Mouse (Mus musculus) ES-Bruce4 (cell line): ENCODE results near the gene Sik3. TPM values are rescaled to one million over a fixed set of nuclear protein-coding genes. Genes with fewer than 3 reads are reported as not detected.
A peak's percentile ranks its signal among the peaks of the same experiment; 100 is the strongest.

Source experiments
- H3K27ac ChIP-seq: 2 replicates; pipeline ENCODE4 v1.5.1; 2012; ENCODE audit warnings: low read length, inconsistent platforms; ENCODE audit not compliant: insufficient read depth
- H3K27me3 ChIP-seq: 2 replicates; pipeline ENCODE4 v1.6.1; 2012; ENCODE audit warnings: mild to moderate bottlenecking, low read length, inconsistent platforms; ENCODE audit not compliant: control insufficient read depth, poor library complexity, insufficient read depth, severe bottlenecking
- H3K36me3 ChIP-seq: 2 replicates; pipeline ENCODE4 v1.6.1; 2012; ENCODE audit warnings: inconsistent platforms, mild to moderate bottlenecking, low read length, moderate library complexity; ENCODE audit not compliant: control insufficient read depth, poor library complexity, insufficient read depth, severe bottlenecking
- H3K4me1 ChIP-seq: one replicate; pipeline ENCODE4 v1.8.1; 2011; ENCODE audit warnings: low read length; ENCODE audit not compliant: control insufficient read depth, insufficient read depth
- H3K4me3 ChIP-seq: 2 replicates; pipeline ENCODE4 v1.5.1; 2011; ENCODE audit warnings: low read depth, mild to moderate bottlenecking, low read length
- H3K9ac ChIP-seq: 2 replicates; pipeline ENCODE4 v1.6.1; 2012; ENCODE audit warnings: low read depth, mild to moderate bottlenecking, inconsistent platforms; ENCODE audit not compliant: poor library complexity, severe bottlenecking
- H3K9me3 ChIP-seq: replicated peaks from 2 replicates; pipeline ENCODE4 v1.6.1; 2012; ENCODE audit warnings: mild to moderate bottlenecking, low read length, inconsistent platforms; ENCODE audit not compliant: control insufficient read depth, poor library complexity, insufficient read depth, severe bottlenecking
- CTCF ChIP-seq: IDR thresholded peaks from one replicate; pipeline ENCODE4 v1.8.1; 2011; ENCODE audit warnings: low read depth, low read length
- EP300 ChIP-seq: IDR thresholded peaks from 2 replicates; pipeline ENCODE4 v1.6.1; 2011; ENCODE audit warnings: low read depth, low read length; ENCODE audit not compliant: insufficient read depth
- POLR2A ChIP-seq: IDR thresholded peaks from one replicate; pipeline ENCODE4 v1.8.1; 2011; ENCODE audit warnings: low read length; ENCODE audit not compliant: insufficient read depth
- polyA plus RNA-seq: library from polyadenylated mRNA; stranded (reverse); fragments of >200 nt; gene quantifications from 2 replicates; pipeline ENCODE4 v1.2.4, GENCODE M21; 2011; ENCODE audit warnings: low read depth; ENCODE audit not compliant: missing spikeins, insufficient read depth, insufficient read length

The Sik3 gene
- polyA plus RNA-seq, 1 experiment: 23.2 TPM

DNA sequence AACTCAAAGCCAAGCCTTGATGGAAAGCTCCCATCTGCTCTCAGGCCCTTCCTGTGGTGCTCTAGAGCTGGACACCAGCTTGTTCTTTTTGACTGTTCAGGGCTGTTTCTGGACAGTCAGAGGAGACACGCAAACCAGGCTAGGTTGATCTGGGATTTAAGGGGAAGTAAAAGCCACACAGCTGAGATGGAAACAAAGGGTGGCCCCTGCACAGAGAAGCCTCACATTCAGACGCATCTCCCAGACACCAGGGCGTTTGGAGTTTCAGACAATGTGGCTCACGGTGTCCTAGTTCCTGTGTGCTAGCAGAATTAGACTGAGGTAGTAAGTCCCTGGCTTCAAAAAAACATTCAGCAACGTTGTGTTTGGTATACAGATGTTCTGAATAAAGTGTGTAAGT, 6.4 kb upstream of the Sik3 start:
- no peak overlapping the region for H3K4me3 ChIP-seq
- no peaks in the 10 kb centered on the region for H3K27me3 ChIP-seq
- TF ChIP-seq EP300 (no peak), POLR2A (no peak), CTCF (no peak)
- no peak overlapping the region for H3K27ac ChIP-seq
- H3K9ac ChIP-seq: no peak overlapping the region
- H3K4me1 ChIP-seq: peaks cover 3% of the 10 kb centered on the region
- no peaks in the 10 kb centered on the region for H3K36me3 ChIP-seq
- no peaks in the 10 kb centered on the region for H3K9me3 ChIP-seq

GRCm38 (mm10) chr9:46008931-46009668, 3.5 kb upstream of the Sik3 start:
- Histone ChIP-seq H3K4me3 (no peak overlapping the region), H3K9me3 (no peaks in the 10 kb centered on the region), H3K36me3 (no peaks in the 10 kb centered on the region), H3K9ac (no peak overlapping the region), H3K27me3 (no peaks in the 10 kb centered on the region), H3K27ac (peak overlapping the region; percentile 64; the same call in 1 of the 2 replicates), H3K4me1 (peaks cover 3% of the 10 kb centered on the region)
- TF ChIP-seq EP300 (no peak), POLR2A (no peak), CTCF (no peak)

DNA sequence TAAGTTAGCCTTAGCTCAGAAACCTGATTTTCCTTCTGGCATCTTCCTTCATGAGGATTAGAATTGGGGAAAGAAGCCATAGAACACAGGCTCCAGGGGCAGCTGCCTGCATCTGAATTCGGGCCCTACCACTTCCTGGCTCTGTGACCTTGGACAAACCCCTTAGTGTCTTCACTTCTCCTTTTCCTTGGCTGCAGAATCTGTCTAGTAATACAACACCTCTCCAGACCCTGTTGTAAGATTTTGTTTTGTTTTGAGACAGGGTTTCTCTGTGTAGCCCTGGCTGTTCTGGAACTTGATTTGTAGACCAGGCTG, 3.0 kb upstream of the Sik3 start:
- Histone ChIP-seq H3K27me3 (no peaks in the 10 kb centered on the region), H3K27ac (peak overlapping the region; percentile 30; the same call in 1 of the 2 replicates), H3K9me3 (no peaks in the 10 kb centered on the region), H3K36me3 (no peaks in the 10 kb centered on the region), H3K4me1 (peaks cover 3% of the 10 kb centered on the region), H3K9ac (no peak overlapping the region), H3K4me3 (no peak overlapping the region)
- TF ChIP-seq CTCF (no peak), POLR2A (no peak), EP300 (no peak)

DNA sequence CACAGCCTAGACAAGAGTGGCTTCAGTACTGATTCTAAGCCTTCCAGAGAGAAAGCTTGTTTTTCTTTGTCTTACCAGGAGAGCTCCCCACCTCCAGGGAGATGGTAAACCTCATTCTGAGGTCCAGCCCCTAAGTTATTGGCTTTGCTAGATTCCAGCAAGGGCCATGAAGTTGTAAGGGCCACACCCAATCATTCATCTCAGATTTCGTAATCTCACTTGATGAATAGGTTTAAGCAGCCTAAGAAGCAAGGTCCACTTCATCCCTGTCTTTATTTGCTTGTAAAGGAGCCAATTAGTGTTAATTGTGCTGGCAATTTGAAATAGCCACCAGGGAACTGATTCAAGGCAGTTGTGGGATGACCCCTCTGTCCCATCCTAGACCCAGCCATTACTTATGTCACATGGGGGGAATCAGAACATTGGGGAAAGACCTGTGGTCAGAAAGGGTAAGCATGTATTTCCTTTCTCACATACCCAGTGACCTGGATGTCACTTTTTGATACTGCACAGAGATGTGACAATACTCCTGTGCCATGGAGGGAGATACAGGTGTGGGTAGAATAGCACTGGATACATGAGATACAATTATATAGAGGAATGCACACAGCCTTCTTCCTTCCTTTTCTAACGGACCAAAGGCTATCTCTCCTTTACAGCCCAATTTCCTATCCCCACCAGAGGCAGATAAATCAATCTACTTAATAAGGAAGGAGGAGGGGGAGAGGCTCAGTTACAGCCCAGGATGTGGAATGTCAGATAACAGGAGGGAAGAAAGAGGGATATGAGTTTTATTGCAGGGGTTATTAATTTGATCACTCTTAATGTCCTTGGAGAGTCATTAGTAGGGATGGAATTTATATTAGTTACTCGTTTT, 1.3 kb upstream of the Sik3 start:
- peaks cover 3% of the 10 kb centered on the region for H3K4me1 ChIP-seq
- no peaks in the 10 kb centered on the region for H3K27me3 ChIP-seq
- H3K9ac ChIP-seq: peak overlapping the region; percentile 97
- H3K27ac ChIP-seq: no peak overlapping the region
- no peak overlapping the region; the same call in 1 of the 2 replicates for H3K4me3 ChIP-seq
- H3K9me3 ChIP-seq: no peaks in the 10 kb centered on the region
- H3K36me3 ChIP-seq: no peaks in the 10 kb centered on the region
- no peak for TF ChIP-seq POLR2A
- TF ChIP-seq EP300: no peak
- TF ChIP-seq CTCF: no peak

GRCm38 (mm10) chr9:46013009-46013586, 478 bp downstream of the Sik3 start:
- no peaks in the 10 kb centered on the region for H3K36me3 ChIP-seq
- no peaks in the 10 kb centered on the region for H3K27me3 ChIP-seq
- H3K4me3 ChIP-seq: peak overlapping the region; percentile 97
- H3K9me3 ChIP-seq: no peaks in the 10 kb centered on the region
- no peak for TF ChIP-seq POLR2A
- TF ChIP-seq EP300: no peak
- TF ChIP-seq CTCF: no peak
- no peak overlapping the region for H3K27ac ChIP-seq
- H3K9ac ChIP-seq: peak overlapping the region; percentile 97
- peaks cover 4% of the 10 kb centered on the region for H3K4me1 ChIP-seq

DNA sequence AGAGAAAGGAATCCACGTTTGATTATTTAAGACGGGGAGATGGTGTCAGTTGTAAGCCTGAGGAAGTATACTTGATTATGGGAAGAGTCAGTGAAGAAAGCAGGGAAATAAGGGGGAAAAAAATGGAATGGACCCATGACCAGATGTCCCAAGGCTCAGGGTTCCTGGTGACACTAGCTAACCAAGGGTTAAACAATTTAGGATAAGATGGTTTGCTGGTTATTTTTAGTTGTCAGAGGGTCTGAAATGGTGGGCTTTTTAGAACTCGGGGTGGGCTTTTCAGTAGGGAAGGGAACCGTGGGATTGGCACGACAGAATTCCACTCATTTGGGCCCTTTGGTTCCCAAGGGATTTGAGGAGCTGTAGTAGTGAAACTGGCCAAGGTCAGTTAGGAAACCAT, 996 bp downstream of the Sik3 start:
- TF ChIP-seq CTCF (no peak), EP300 (no peak), POLR2A (no peak)
- Histone ChIP-seq H3K36me3 (no peaks in the 10 kb centered on the region), H3K27me3 (no peaks in the 10 kb centered on the region), H3K4me1 (peaks cover 4% of the 10 kb centered on the region), H3K9ac (peak overlapping the region; percentile 97), H3K9me3 (no peaks in the 10 kb centered on the region), H3K4me3 (peak overlapping the region; percentile 97), H3K27ac (no peak overlapping the region)
